Mouse (Mus musculus): ENCODE results near the gene Trp53i11. TPM values are rescaled to one million over a fixed set of nuclear protein-coding genes. Genes with fewer than 3 reads are reported as not detected.
A peak's percentile ranks its signal among the peaks of the same experiment; 100 is the strongest.

Trp53i11 gene
- polyA plus RNA-seq (2012; rRNA removed), result 54.5 and 59.6 TPM in 2 replicates

GRCm38 (mm10) chr2:93187323-93187996, at the start of gene Trp53i11:
Trp53i11 (plus strand) TSS chr2:93187548.
- Histone ChIP-seq H3K4me1 (ENCODE audit: control insufficient read depth, insufficient read depth, low read length) (peaks cover 7% of the 10 kb centered on the region), H3K27ac (ENCODE audit: insufficient read depth, low read length) (peak within 1 kb of the TSS; percentile 68), H3K4me3 (replicated peaks; ENCODE audit: insufficient read depth, low read depth, low read length) (peak within 1 kb of the TSS; percentile 86), H3K27me3 (ENCODE audit: control insufficient read depth, insufficient read depth, low read length) (no peaks in the 10 kb centered on the region)
- WGBS, result 1% methylated on average over 65 of the region's 69 CpGs
- peak; percentile 87 to 89 for DNase-seq
- TF ChIP-seq POLR2A (IDR thresholded peaks at IDR 0.05; ENCODE audit: borderline replicate concordance, insufficient read depth, low read length), result 0 out of 2 replicates have a peak, but pooled peaks have one; percentile 62
- TF ChIP-seq CTCF (IDR thresholded peaks at IDR 0.05; ENCODE audit: borderline replicate concordance, insufficient read depth, low read depth, low read length), result peak; percentile 54; the same call in 1 of the 2 replicates

- no peak overlapping the region for H3K27ac ChIP-seq (ENCODE audit: insufficient read depth, low read length)
- H3K27me3 ChIP-seq (ENCODE audit: control insufficient read depth, insufficient read depth, low read length), result no peaks in the 10 kb centered on the region
- H3K4me1 ChIP-seq (ENCODE audit: control insufficient read depth, insufficient read depth, low read length), result peaks cover 21% of the 10 kb centered on the region
- WGBS, result 94% methylated on average over 7 of the region's 7 CpGs
- no peak for DNase-seq
- no peak overlapping the region for H3K4me3 ChIP-seq (replicated peaks; ENCODE audit: insufficient read depth, low read depth, low read length)
- TF ChIP-seq POLR2A (IDR thresholded peaks at IDR 0.05; ENCODE audit: borderline replicate concordance, insufficient read depth, low read length) (no peak), CTCF (IDR thresholded peaks at IDR 0.05; ENCODE audit: borderline replicate concordance, insufficient read depth, low read depth, low read length) (no peak)
Observed at GRCm38 (mm10) chr2:93139476-93139875, 47.9 kb upstream of the Trp53i11 start.

GRCm38 (mm10) chr2:93141329-93141728, 46.0 kb upstream of the Trp53i11 start:
- 43% methylated on average over 3 of the region's 3 CpGs for WGBS
- H3K27me3 ChIP-seq (ENCODE audit: control insufficient read depth, insufficient read depth, low read length), result no peaks in the 10 kb centered on the region
- H3K4me3 ChIP-seq (replicated peaks; ENCODE audit: insufficient read depth, low read depth, low read length), result no peak overlapping the region
- peaks cover 21% of the 10 kb centered on the region for H3K4me1 ChIP-seq (ENCODE audit: control insufficient read depth, insufficient read depth, low read length)
- TF ChIP-seq CTCF (IDR thresholded peaks at IDR 0.05; ENCODE audit: borderline replicate concordance, insufficient read depth, low read depth, low read length) (no peak), POLR2A (IDR thresholded peaks at IDR 0.05; ENCODE audit: borderline replicate concordance, insufficient read depth, low read length) (no peak)
- no peak overlapping the region for H3K27ac ChIP-seq (ENCODE audit: insufficient read depth, low read length)
- DNase-seq, result peak; percentile 29 to 32

GRCm38 (mm10) chr2:93142616-93143015, 44.7 kb upstream of the Trp53i11 start:
- no peaks in the 10 kb centered on the region for H3K27me3 ChIP-seq (ENCODE audit: control insufficient read depth, insufficient read depth, low read length)
- peak; percentile 32 for DNase-seq
- WGBS, result 49% methylated on average over 7 of the region's 7 CpGs
- no peak overlapping the region for H3K4me3 ChIP-seq (replicated peaks; ENCODE audit: insufficient read depth, low read depth, low read length)
- peaks cover 25% of the 10 kb centered on the region for H3K4me1 ChIP-seq (ENCODE audit: control insufficient read depth, insufficient read depth, low read length)
- TF ChIP-seq POLR2A (IDR thresholded peaks at IDR 0.05; ENCODE audit: borderline replicate concordance, insufficient read depth, low read length), result no peak
- no peak for TF ChIP-seq CTCF (IDR thresholded peaks at IDR 0.05; ENCODE audit: borderline replicate concordance, insufficient read depth, low read depth, low read length)
- no peak overlapping the region for H3K27ac ChIP-seq (ENCODE audit: insufficient read depth, low read length)

GRCm38 (mm10) chr2:93144126-93144525, 43.2 kb upstream of the Trp53i11 start:
- TF ChIP-seq POLR2A (IDR thresholded peaks at IDR 0.05; ENCODE audit: borderline replicate concordance, insufficient read depth, low read length) (no peak), CTCF (IDR thresholded peaks at IDR 0.05; ENCODE audit: borderline replicate concordance, insufficient read depth, low read depth, low read length) (no peak)
- Histone ChIP-seq H3K27ac (ENCODE audit: insufficient read depth, low read length) (no peak overlapping the region), H3K27me3 (ENCODE audit: control insufficient read depth, insufficient read depth, low read length) (no peaks in the 10 kb centered on the region), H3K4me3 (replicated peaks; ENCODE audit: insufficient read depth, low read depth, low read length) (no peak overlapping the region), H3K4me1 (ENCODE audit: control insufficient read depth, insufficient read depth, low read length) (peaks cover 25% of the 10 kb centered on the region)
- 97% methylated on average over 3 of the region's 3 CpGs for WGBS
- no peak for DNase-seq

- no peaks in the 10 kb centered on the region for H3K27me3 ChIP-seq (ENCODE audit: control insufficient read depth, insufficient read depth, low read length)
- H3K27ac ChIP-seq (ENCODE audit: insufficient read depth, low read length), result 0 out of 2 replicates have a peak overlapping the region, but pooled peaks have one; percentile 11
- DNase-seq, result peak in 1 of 2 experiments; percentile 57
- 8% methylated on average over 2 of the region's 2 CpGs for WGBS
- H3K4me1 ChIP-seq (ENCODE audit: control insufficient read depth, insufficient read depth, low read length), result peaks cover 51% of the 10 kb centered on the region
- no peak for TF ChIP-seq CTCF (IDR thresholded peaks at IDR 0.05; ENCODE audit: borderline replicate concordance, insufficient read depth, low read depth, low read length)
- no peak for TF ChIP-seq POLR2A (IDR thresholded peaks at IDR 0.05; ENCODE audit: borderline replicate concordance, insufficient read depth, low read length)
- no peak overlapping the region for H3K4me3 ChIP-seq (replicated peaks; ENCODE audit: insufficient read depth, low read depth, low read length)
Observed at GRCm38 (mm10) chr2:93150009-93150408, 37.3 kb upstream of the Trp53i11 start.

GRCm38 (mm10) chr2:93150673-93151450, 36.5 kb upstream of the Trp53i11 start:
- no peak overlapping the region for H3K4me3 ChIP-seq (replicated peaks; ENCODE audit: insufficient read depth, low read depth, low read length)
- peaks cover 51% of the 10 kb centered on the region for H3K4me1 ChIP-seq (ENCODE audit: control insufficient read depth, insufficient read depth, low read length)
- no peaks in the 10 kb centered on the region for H3K27me3 ChIP-seq (ENCODE audit: control insufficient read depth, insufficient read depth, low read length)
- H3K27ac ChIP-seq (ENCODE audit: insufficient read depth, low read length), result no peak overlapping the region
- WGBS, result 62% methylated on average over 9 of the region's 9 CpGs
- no peak for DNase-seq
- TF ChIP-seq POLR2A (IDR thresholded peaks at IDR 0.05; ENCODE audit: borderline replicate concordance, insufficient read depth, low read length) (no peak), CTCF (IDR thresholded peaks at IDR 0.05; ENCODE audit: borderline replicate concordance, insufficient read depth, low read depth, low read length) (no peak)

Measured in cerebellum, adult 2 months (tissue).